Mouse (Mus musculus): ENCODE data around the gene Ttyh2.

Ttyh2 gene

GRCm38 (mm10) chr11:114681054-114681453 is 5.8 kb downstream of the Ttyh2 start:
- CTCF ChIA-PET, result no interaction called here

DNA sequence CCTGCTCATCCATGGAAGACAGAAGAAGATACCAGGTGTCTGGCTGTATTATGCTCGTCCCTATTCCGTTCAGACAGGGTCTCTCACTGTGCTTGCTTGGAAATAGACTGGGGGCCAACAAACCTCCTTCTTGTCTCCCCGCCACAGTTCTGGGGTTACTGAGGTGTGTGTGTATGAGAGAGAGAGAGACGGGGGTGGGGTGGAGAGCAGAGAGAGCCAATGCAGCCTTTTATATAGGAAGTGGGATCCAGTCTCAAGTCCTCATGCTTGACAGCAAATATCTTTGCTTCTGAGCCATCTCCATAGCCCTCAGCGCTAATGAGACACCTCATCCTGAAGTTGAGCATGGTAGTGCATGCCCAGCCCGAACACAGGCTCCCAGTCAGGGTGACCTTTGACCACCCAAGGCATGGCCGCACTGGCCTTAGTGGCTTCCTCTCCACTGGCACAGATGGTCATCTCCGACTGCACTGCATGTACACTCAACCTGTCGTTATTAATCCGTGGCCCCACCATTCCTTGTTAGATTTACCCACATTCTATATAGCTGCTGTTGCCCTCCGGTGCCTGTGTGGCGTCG is 7.2 kb downstream of the Ttyh2 start:
- CTCF ChIA-PET, result no interaction called here

- CTCF ChIA-PET, result no interaction called here
Observed at GRCm38 (mm10) chr11:114683029-114683721, 7.9 kb downstream of the Ttyh2 start.

DNA sequence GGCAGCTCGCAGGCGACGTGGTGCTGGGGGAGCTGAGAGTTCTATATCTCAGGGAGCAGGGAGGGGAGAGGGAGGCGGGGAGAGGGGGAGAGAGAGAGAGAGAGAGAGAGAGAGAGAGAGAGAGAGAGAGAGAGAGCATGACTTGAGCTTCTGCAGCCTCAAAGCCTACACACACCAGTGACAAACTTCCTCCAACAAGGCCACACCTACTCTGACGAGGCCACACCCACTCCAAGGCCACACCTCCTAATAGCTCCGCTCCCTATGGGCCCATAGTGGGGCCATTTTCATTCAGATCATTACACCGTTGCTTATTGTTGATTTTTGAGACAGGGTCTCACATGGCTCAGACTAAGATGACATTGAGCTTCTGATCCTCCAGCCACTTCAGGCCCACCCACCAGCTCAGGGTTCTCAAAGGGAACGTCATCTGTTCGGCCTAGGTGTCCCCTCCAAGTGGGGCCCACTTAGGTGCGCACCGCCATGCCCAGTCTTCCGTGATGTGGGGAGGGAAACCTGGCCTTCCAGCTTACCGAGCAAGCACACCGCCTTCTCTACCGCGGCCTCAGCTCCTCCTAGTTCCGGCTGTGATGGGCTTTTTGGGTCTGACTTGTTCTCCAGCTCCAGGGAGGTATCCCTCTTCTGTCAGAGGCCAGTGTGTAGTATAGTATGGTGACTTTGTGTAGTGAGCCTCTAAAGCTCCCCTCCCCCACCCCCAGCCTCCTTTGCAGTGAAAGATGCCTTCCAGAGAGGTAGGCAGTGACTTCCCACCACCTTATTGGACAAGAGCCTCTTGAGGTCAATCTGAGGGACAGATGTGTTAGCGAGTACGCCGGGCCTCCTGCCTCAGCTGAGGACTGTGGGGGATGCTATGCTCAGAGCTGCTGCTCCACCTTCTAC is 8.7 kb downstream of the Ttyh2 start:
- CTCF ChIA-PET, result no interaction called here

- CTCF ChIA-PET, result no interaction called here
Observed at GRCm38 (mm10) chr11:114684627-114685373, 9.6 kb downstream of the Ttyh2 start.

DNA sequence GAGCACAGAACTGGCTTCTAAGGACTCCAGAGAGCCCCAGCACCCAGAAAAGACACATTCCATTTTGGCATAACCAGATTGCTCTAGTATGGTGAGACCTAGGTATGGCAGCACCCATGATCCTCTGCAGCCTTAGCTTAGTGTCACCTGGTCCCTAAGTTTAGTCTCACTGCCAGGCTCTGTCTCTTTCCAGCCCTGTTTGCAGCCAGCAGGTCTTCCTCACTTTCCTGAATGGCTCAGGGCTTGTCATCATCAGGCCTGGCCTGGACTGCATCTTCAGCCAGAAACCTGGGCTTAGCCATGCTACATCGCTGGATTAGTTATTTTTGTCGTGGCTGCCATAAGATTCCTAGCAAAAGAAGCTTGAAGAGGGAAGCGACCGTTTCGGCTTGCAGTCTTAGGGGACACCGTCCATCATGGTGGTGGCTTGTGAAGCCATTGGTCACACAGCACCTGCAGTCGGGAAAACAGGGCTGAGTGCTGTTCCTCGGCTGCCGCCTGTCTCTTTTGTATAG is 10.4 kb downstream of the Ttyh2 start:
- CTCF ChIA-PET, result no interaction called here

GRCm38 (mm10) chr11:114686221-114686959 is 11.2 kb downstream of the Ttyh2 start:
- CTCF ChIA-PET, result no interaction called here

- CTCF ChIA-PET, result no interaction called here
Observed at GRCm38 (mm10) chr11:114687574-114688188, 12.4 kb downstream of the Ttyh2 start.

- CTCF ChIA-PET, result no interaction called here
Observed at GRCm38 (mm10) chr11:114688729-114689128, 13.5 kb downstream of the Ttyh2 start.

DNA sequence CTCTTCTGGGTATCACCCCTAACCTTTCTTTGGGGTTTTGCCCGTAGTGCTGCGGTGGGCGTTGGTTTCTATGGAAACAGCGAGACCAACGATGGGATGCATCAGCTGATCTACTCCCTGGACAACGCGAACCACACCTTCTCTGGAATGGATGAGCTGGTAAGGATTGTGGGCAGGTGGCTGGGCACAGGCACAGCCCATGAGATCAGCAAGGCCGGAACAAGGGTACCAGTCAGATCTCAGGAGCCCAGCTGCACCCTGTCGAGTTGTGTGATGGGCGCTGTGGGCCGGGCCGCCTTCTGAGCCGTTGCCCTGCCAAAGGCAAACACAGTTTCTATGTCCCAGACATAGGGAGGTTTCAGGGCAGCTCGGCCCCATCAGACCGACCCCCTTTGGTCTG is 15.0 kb downstream of the Ttyh2 start:
- CTCF ChIA-PET, result no interaction called here

DNA sequence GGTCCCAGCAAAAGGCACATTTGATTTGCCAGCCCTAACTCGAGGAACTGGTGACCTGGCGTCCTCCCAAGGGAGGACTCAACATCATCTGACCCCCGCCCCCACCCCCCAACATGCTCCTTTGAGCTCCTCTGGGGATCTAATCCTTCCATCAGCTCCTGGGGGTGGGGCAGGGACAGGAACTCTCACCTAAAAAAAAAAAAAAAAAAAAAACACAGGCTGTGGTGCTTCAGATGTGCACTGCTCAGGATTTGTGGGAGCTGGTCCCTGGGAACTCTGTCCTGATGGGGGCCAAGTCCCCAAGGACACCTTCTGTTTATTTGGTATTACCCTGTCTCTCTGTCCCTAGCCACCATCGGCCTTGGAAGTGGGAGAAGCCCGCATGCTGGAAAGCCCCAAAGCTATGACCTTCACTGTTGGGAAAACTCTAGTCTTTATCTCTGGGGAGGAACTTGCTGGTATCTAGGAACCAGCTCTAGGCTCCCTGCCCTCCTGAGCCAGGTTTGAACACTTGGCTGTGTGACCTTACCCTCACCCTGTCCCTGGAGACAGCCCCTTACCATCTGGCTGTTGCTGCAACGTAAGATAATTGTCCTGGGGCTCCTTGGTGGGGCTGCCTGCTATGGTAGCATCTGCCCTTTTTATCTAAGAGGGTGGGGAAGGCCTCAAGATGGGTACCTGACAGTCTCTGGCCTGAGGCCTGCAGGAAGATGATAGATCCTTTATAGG is 16.4 kb downstream of the Ttyh2 start:
- CTCF ChIA-PET, result interaction anchor here (0.6 kb wide), 1 partner anchor 579 kb away, joined by 3 read pairs; no protein-coding TSS in a partner anchor

DNA sequence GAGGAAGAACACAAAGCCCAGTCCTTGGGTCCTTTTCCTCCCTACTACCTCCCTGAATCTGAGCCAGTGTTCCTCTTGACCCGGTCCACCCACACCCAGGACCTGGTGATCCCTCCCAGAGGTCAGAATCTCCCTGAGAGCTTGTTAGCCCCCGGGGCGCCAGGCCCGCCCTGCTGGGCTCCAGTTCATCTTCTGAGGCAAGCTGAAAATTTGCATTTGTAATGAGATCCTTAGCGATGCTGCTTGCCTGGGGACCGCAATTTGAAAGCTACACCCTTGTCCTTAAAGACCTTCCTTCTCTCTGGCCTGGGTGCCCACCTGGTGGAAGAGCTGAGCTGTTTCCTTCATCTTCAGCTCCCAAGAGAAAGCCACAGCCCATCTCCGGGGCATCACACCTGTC is 17.4 kb downstream of the Ttyh2 start:
- CTCF ChIA-PET, result no interaction called here

- CTCF ChIA-PET, result no interaction called here
Observed at GRCm38 (mm10) chr11:114693456-114693855, 18.2 kb downstream of the Ttyh2 start.

GRCm38 (mm10) chr11:114694451-114694850 is 19.2 kb downstream of the Ttyh2 start:
- CTCF ChIA-PET, result no interaction called here

DNA sequence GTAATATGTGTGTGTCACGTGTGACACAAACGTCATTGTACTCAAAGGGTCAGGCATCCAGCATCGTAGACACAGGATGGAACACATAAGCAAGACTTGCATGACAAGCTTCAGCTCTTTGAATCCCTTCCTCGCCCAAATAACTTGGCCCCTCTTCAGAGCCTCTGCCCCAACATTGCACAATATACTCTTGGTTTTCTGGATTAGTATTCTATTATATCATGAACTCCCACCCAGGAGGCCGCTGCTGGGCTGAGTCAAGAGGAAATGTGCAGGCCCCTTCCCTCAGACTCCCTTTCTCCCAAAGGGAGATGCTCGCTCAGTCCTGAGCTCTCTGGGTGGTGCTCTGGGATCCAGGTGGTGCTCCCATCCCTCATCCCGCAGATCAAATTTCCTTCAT is 23.3 kb downstream of the Ttyh2 start:
- CTCF ChIA-PET, result no interaction called here

DNA sequence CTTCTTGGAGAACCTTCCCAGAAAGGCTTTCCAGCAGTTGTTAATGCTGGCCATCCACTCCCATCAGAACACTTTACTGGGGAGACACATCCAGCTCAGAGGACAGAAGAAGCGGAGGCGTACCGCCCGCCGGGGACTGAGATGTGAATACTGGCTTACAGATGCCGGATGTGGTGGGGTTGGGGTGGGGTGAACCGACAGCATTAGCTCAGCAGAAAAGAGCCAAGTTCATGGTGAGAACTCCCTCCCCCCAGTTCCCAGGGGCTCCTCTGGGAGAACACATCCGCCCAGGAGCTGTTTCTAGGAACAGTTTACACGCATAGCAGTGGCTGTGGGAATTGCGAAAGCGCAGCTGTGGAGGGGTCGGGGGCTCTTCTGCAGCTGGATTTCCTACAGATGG is 24.3 kb downstream of the Ttyh2 start:
- CTCF ChIA-PET, result no interaction called here

DNA sequence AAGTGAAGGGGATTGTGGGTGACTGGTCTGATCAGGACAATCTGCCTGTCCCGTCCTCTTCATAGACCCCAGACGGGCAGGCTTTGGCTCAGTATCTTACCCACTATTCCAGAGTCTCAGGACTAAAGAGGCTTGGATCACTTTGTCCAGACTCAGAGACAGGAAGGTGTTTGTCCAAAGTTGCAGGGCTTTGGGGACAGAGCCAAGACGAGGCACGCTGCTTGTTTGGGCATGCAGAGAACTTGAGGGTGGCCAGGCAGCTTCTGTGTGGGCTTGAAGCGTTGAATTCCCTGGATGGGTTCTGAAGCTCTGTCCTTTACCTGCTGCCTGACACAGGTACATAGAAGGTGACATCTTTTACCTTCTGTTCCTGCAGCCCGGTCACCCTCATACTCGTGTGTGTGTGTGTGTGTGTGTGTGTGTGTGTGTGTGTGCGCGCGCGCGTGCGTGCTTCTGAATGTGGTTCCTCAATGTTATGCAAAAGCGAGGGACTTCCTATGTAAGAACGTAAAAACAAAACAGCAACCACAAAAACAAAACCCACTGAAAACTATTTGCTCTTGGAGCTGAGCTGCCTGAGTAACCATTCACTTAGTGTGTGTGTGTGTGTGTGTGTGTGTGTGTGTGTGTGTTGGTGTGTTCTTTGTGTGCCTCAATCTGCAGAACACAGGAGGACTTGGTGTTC is 27.2 kb downstream of the Ttyh2 start:
- CTCF ChIA-PET, result interaction anchor here (0.7 kb wide), 1 partner anchor 450 kb away, joined by 3 read pairs; no protein-coding TSS in a partner anchor

DNA sequence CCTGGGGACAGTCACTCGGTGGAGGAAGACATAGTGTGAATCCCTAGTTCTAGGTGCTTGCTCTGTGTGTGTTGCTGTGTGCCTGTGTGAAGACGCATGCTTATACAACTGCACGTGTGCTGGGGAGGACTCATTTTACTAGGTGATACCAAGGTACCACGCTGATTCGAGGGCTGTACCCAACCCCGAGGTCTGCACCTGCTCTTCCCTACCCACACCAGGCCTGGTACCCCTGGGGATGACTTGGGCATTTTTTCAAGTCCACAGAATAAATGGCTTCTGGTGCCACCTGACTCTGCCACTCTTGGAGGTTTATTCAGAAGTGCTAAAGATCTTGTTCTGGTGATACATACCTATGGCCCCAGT is 27.7 kb downstream of the Ttyh2 start:
- CTCF ChIA-PET, result interaction anchor here (0.7 kb wide), 1 partner anchor 449 kb away, joined by 3 read pairs; no protein-coding TSS in a partner anchor

Measured in spleen, embryonic (tissue).